In the genomic region with DNA sequence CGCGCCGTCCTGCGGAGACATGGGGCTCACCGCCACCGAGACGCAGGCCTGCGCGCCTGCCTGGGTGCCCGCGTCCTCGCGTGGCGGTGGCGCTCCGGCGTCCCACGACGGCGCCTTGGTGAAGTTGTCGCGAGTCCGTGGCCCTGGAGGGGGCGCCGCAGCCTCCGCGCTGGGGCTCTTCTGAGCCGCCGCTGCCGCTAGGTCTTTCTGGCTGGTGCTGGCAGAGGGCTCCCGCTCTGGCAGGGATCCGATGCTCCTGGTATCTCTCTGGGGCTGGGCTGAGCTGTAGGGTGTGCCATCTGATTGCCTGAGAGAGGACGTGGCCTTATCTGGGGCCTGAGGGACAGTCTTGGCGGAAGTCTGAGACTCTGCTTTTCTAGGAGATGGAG, we compare ENCODE assay signal across 8 mouse cellular contexts. TPM values are rescaled to one million over a fixed set of nuclear protein-coding genes. Genes with fewer than 3 reads are reported as not detected.
DNase-seq lines count a peak whose midpoint lies in the region; ATAC-seq and TF ChIP-seq lines count a peak whose summit lies in the region.
"Had no signal": no experiment of that assay in that cellular context is flagged by ENCODE, and none has a peak within 500 bp of the region (broad histone marks: within the 10 kb centered on the region; RNA-seq: fewer than 3 reads in every experiment).

No protein-coding gene starts in this region.

- no peak overlapping the region for H3K9ac ChIP-seq in lung, embryonic 14.5 days
- no peak overlapping the region for H3K9ac ChIP-seq in intestine, embryonic 14.5 days (ENCODE audit: low read length)

- no peak for DNase-seq in lung, embryonic 14.5 days
- DNase-seq in lung, adult 18-20 months, result no peak
- DNase-seq in cerebellum, postnatal 25 days, result peak; percentile 71 to 80
- DNase-seq in intestine, embryonic 14.5 days (ENCODE audit: low spot score), result no peak
- no peak for DNase-seq in B cell, adult 2 months
- DNase-seq in left cerebral cortex, postnatal 25 days (ENCODE audit: low spot score in 2 of 2), result no peak

- TF ChIP-seq POLR2A in olfactory bulb, adult 2 months (IDR thresholded peaks at IDR 0.05; ENCODE audit: insufficient read depth, low read depth, low read length), result no peak

- peak overlapping the region; percentile 37 for H3K4me3 ChIP-seq in lung, embryonic 14.5 days (ENCODE audit: low read depth, low read length)
- peak overlapping the region; percentile 35 for H3K4me3 ChIP-seq in intestine, embryonic 14.5 days (ENCODE audit: low read depth, low read length)
- H3K4me3 ChIP-seq in olfactory bulb, adult 2 months (ENCODE audit: insufficient read depth, low read depth, low read length), result peak overlapping the region; percentile 26

- WGBS in lung, embryonic 14.5 days, result 3% methylated on average over 34 of the region's 34 CpGs
- 4% methylated on average over 34 of the region's 34 CpGs for WGBS in intestine, embryonic 14.5 days
- WGBS in olfactory bulb, adult 2 months, result 12% methylated on average over 34 of the region's 34 CpGs

- H3K27ac ChIP-seq in lung, embryonic 14.5 days (ENCODE audit: low read depth), result no peak overlapping the region
- H3K27ac ChIP-seq in intestine, embryonic 14.5 days (ENCODE audit: low read depth), result no peak overlapping the region
- 0 out of 2 replicates have a peak overlapping the region, but pooled peaks have one; percentile 29 for H3K27ac ChIP-seq in olfactory bulb, adult 2 months (ENCODE audit: insufficient read depth, low read depth, low read length)

- no peaks in the 10 kb centered on the region for H3K9me3 ChIP-seq in lung, embryonic 14.5 days (ENCODE audit: low read depth, low read length)
- no peaks in the 10 kb centered on the region for H3K9me3 ChIP-seq in intestine, embryonic 14.5 days (ENCODE audit: control insufficient read depth, low read length)

- intact Hi-C loops in left cerebral cortex, postnatal 25 days (cut with DNase I), result no loop called here

- H3K27me3 ChIP-seq in lung, embryonic 14.5 days (ENCODE audit: insufficient read depth, low read length), result peaks cover 45% of the 10 kb centered on the region
- H3K27me3 ChIP-seq in intestine, embryonic 14.5 days (replicated peaks; ENCODE audit: control insufficient read depth, insufficient read depth, low read length), result peaks cover 46% of the 10 kb centered on the region

- no peaks in the 10 kb centered on the region for H3K36me3 ChIP-seq in lung, embryonic 14.5 days (ENCODE audit: insufficient read depth)
- no peaks in the 10 kb centered on the region for H3K36me3 ChIP-seq in intestine, embryonic 14.5 days (ENCODE audit: control insufficient read depth, insufficient read depth, low read length)

- H3K4me1 ChIP-seq in lung, embryonic 14.5 days (ENCODE audit: insufficient read depth), result 0 out of 2 replicates have a peak, but pooled peaks cover 5% of the 10 kb centered on the region
- H3K4me1 ChIP-seq in intestine, embryonic 14.5 days (replicated peaks; ENCODE audit: control insufficient read depth, insufficient read depth, low read length), result no peaks in the 10 kb centered on the region
- peaks cover 44% of the 10 kb centered on the region for H3K4me1 ChIP-seq in olfactory bulb, adult 2 months (ENCODE audit: control insufficient read depth, insufficient read depth, low read length)

- no peak for ATAC-seq in lung, embryonic 14.5 days (ENCODE audit: insufficient read depth)
- no peak for ATAC-seq in intestine, embryonic 14.5 days (replicated peaks; ENCODE audit: low FRiP score, low TSS enrichment, low read depth)

- H3K4me2 ChIP-seq in lung, embryonic 14.5 days, result peak overlapping the region; percentile 65
- H3K4me2 ChIP-seq in intestine, embryonic 14.5 days (ENCODE audit: low read length), result peak overlapping the region; percentile 53

- TF ChIP-seq CTCF in lung, embryonic 14.5 days (IDR thresholded peaks at IDR 0.05; ENCODE audit: low read depth), result no peak
- no peak for TF ChIP-seq CTCF in olfactory bulb, adult 2 months (IDR thresholded peaks at IDR 0.05; ENCODE audit: insufficient read depth, low read depth, low read length)

RNA-seq across cellular contexts. Expression of gene Gprin1, which starts 11.5 kb away (rescaled TPM):
- 0.34 and 0.53 TPM in 2 replicates for polyA plus RNA-seq in lung, embryonic 14.5 days (2014; fragmentation: Nextera tagmentation; extraction: Ambion mirVana)
- polyA plus RNA-seq in intestine, embryonic 14.5 days (2014; fragmentation: Nextera tagmentation; extraction: Ambion mirVana), result 0.60 and 0.81 TPM in 2 replicates
- not detected in 2 replicates for polyA plus RNA-seq in olfactory bulb, adult 2 months (2012; ENCODE audit: insufficient read depth, insufficient read length, low replicate concordance, missing spikeins)
- 100 to 1,000 TPM; 120 to 145 TPM for total RNA-seq in left cerebral cortex, postnatal 25 days (2021)

RNA-seq across cellular contexts. Expression of gene Sncb, which starts 28.2 kb away (rescaled TPM):
- not detected in 2 replicates for polyA plus RNA-seq in lung, embryonic 14.5 days (2014; fragmentation: Nextera tagmentation; extraction: Ambion mirVana)
- 0.18 and 0.43 TPM in 2 replicates for polyA plus RNA-seq in intestine, embryonic 14.5 days (2014; fragmentation: Nextera tagmentation; extraction: Ambion mirVana)
- not detected in 2 replicates for polyA plus RNA-seq in olfactory bulb, adult 2 months (2012; ENCODE audit: insufficient read depth, insufficient read length, low replicate concordance, missing spikeins)
- total RNA-seq in left cerebral cortex, postnatal 25 days (2021), result 100 to 1,000 TPM; 785 to 906 TPM

RNA-seq across cellular contexts. Expression of gene Cdhr2, which starts 36.9 kb away (rescaled TPM):
- polyA plus RNA-seq in lung, embryonic 14.5 days (2014; fragmentation: Nextera tagmentation; extraction: Ambion mirVana), result 0.04 TPM in 1 of 2 replicates, not detected in the other
- 8.9 and 11.8 TPM in 2 replicates for polyA plus RNA-seq in intestine, embryonic 14.5 days (2014; fragmentation: Nextera tagmentation; extraction: Ambion mirVana)
- not detected in 2 replicates for polyA plus RNA-seq in olfactory bulb, adult 2 months (2012; ENCODE audit: insufficient read depth, insufficient read length, low replicate concordance, missing spikeins)
- total RNA-seq in left cerebral cortex, postnatal 25 days (2021), result under 1 TPM; 0.14 to 0.23 TPM
- total RNA-seq: adrenal gland, postnatal 36 days had no signal

RNA-seq across cellular contexts. Expression of gene Rnf44, which starts 44.5 kb away (rescaled TPM):
- polyA plus RNA-seq in lung, embryonic 14.5 days (2014; fragmentation: Nextera tagmentation; extraction: Ambion mirVana), result 59.9 and 63.4 TPM in 2 replicates
- polyA plus RNA-seq in intestine, embryonic 14.5 days (2014; fragmentation: Nextera tagmentation; extraction: Ambion mirVana), result 91.7 and 102 TPM in 2 replicates
- not detected in 2 replicates for polyA plus RNA-seq in olfactory bulb, adult 2 months (2012; ENCODE audit: insufficient read depth, insufficient read length, low replicate concordance, missing spikeins)
- 100 to 1,000 TPM; 166 to 176 TPM for total RNA-seq in left cerebral cortex, postnatal 25 days (2021)

RNA-seq across cellular contexts. Expression of gene Eif4e1b, which starts 45.6 kb away (rescaled TPM):
- not detected in 2 replicates for polyA plus RNA-seq in lung, embryonic 14.5 days (2014; fragmentation: Nextera tagmentation; extraction: Ambion mirVana)
- not detected in 2 replicates for polyA plus RNA-seq in intestine, embryonic 14.5 days (2014; fragmentation: Nextera tagmentation; extraction: Ambion mirVana)
- polyA plus RNA-seq in olfactory bulb, adult 2 months (2012; ENCODE audit: insufficient read depth, insufficient read length, low replicate concordance, missing spikeins), result not detected in 2 replicates
- not detected for total RNA-seq in left cerebral cortex, postnatal 25 days (2021)
- total RNA-seq: adrenal gland, postnatal 36 days had no signal

Comparison
In these comparisons a context has a peak if more than half of its experiments do, and no peak if none do; other contexts are left out.
1. DNase-seq: peak in cerebellum, postnatal 25 days (2 of 2); none in lung, embryonic 14.5 days (single experiment), lung, adult 18-20 months (0 of 2), intestine, embryonic 14.5 days (single experiment), B cell, adult 2 months (0 of 2) and left cerebral cortex, postnatal 25 days (0 of 2).
2. Peak in every context shown above with its lines, with median percentiles within 50 percentile points of each other: H3K4me3 ChIP-seq.